Mouse (Mus musculus) T-helper 2 cell (primary cell): ENCODE data around the gene Tuba1a.

Experiments
- in situ Hi-C: fragments of 300-600 bp; cut with MboI, MseI; formaldehyde crosslinking; loops from one replicate; pipeline ENCODE4 v1.15.1; 2025; ENCODE audit warnings: high pct_unique_total_duplicates

Tuba1a gene

DNA sequence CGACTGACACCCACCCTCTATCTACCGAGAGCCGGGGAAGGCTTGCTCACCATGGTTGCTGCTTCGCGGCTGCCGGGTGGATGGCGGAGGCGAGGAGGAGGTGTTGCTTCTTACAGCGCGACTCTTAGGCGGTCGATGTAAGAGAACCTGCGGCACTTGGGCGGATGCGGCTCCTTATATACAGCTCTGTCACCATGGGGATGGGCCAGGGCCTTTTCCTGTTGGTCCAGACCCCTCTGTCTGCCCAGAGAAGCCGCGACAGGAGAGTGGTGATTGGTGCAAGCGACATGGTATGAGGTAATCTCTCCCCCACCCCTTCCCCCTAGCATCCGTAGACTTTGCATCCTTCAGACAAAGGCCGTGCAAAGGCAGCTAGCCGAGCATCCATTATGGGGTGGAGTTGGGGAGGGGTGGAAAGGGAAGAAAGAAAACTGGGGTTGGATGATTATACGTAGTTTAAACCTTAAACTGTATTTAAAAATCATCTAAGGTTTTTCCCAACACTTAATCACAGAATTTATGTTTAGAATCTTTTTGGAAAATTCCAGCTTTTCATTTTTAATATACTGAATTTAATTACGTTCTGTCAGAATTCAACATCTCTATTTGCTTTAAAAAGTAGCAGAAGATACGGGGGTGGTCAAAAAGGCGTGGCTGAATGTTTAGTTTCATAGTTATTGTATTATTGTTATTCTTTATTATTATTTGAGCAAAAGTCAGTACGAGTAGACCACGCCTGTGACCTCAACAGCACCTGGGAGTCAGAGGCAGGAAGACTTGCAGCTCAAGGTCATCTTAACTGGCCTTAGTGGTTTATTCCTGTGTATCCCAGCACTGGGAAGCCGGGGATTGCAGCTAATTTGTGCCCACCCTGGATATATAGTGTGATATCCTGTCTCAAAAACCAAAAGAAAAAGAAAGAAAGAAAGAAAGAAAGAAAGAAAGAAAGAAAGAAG lies at the start of gene Tuba1a, which contains the start of gene Gm49450:
TSS of gene Tuba1a (minus strand) at position 303 of the 956 bp plus-strand sequence.
TSS of gene Gm49450 (minus strand) at position 151 of the 956 bp plus-strand sequence.
- in situ Hi-C loops = no loop called here

GRCm38 (mm10) chr15:99001451-99001931 lies 48.0 kb upstream of the Tuba1a start:
- in situ Hi-C loops = loop anchor here (5.0 kb wide), 1 partner anchor 104 kb away; the partner anchor contains the start of gene Dhh

DNA sequence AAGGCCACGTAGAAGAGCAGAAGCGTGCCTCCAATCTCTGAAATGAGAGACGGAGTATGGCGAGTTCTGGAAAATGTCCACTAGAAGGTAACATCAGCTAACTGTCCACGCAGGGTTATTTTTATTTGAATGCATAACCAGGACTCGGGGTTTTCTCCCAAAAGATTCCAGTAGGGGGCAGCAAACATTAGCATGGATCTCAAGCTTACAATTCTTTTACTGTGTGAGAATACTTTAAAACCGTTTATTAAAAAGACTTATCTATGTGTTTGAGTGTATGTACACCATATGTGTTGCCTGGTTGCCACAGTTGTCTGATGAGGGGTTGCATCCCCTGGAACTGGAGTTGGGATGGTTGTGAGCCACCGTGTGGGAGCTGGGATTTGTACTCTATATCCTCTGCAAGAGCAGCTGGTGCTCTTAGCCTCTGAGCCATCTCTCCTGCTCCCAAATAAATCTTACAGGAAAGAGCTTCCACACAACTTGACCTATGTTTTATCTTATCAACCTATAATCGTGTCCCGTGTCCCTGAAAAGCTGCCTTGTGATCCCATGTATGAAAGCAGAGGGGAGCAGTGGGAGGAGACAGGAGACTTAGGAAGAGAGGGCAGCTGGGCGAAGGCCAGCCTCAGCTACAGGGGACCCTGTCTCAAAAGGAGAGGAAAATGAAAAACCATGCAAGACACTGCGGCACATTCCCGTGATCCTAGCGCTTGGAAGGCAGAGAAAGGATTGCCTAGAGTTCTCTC lies 47.2 kb upstream of the Tuba1a start:
- in situ Hi-C loops = loop anchor here (5.0 kb wide), 1 partner anchor 103 kb away; the partner anchor contains the start of gene Dhh

- in situ Hi-C loops = loop anchor here (25.0 kb wide), 1 partner anchor 1536 kb away; no protein-coding TSS in a partner anchor
Observed at GRCm38 (mm10) chr15:98998775-98999157, 45.3 kb upstream of the Tuba1a start.

DNA sequence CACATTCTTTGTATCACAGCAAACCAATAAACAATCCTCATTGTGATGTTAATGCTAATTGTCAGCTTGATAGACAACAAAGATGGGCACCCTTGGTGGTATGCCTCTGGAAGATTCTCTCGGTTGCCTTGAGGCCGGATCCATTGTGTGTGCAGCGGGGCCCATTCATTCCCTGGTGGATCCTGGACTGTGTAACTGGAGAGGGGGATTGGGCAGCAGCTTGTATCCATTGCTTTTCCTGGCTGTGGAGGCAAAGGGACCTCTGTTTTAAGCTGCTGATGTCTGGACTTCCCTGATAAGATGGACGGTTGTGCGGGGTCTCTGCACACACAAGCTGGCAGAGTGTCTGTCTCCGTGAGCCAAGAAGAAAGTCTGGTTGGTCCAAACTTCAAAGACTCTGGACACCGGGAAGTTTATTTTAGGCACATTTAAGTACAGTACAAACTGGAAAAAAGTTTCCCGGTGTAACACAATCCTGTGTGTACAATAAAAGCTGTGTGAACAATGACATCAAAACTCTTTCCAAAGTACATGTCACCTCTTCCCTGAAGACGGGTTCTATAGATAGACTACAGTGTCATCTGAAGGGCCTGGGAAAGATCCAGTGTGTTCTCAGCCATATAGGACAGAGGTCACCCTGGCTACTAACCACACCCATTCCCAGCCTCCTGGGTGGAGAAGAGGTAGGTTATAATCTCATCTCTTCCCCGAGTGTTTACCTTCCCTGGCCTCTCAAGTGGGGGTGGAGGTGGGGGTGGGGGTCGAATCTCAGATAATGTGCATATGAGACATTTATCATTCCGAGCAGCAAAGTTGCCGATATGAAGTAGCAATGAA lies 44.7 kb upstream of the Tuba1a start:
- in situ Hi-C loops = loop anchor here (25.0 kb wide), 1 partner anchor 1536 kb away; no protein-coding TSS in a partner anchor

GRCm38 (mm10) chr15:98996840-98997239 lies 43.3 kb upstream of the Tuba1a start:
- in situ Hi-C loops = loop anchor here (25.0 kb wide), 1 partner anchor 1535 kb away; no protein-coding TSS in a partner anchor

DNA sequence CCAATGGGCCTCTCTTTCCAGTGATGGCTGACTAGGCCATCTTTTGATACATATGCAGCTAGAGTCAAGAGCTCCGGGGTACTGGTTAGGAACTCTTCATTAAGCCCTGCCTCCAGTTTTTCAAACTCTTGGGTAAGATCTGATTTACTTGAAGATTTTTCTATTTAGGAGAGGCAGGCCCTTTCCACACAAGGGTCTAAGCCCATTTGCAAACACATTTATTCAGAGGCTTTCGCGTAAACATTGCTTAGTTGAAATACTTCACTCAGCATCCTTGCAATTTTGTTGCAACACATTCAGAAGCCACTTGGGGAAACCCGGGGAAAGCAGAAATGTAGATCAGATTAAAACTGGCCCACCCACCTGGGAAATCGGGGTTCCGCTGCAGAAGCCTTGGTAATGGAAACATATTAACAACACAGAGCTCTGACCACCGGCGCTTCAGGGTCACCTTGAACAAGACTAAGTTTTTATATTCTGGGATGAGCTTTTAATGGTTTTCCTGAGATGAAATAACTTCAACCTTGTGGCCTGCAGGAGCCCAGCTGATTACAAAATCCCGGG lies 41.5 kb upstream of the Tuba1a start:
- in situ Hi-C loops = loop anchor here (5.0 to 25.0 kb wide), 3 partner anchors 53 to 1533 kb away; partner anchors contain the start of gene Kmt2d

- in situ Hi-C loops = loop anchor here (5.0 to 25.0 kb wide), 3 partner anchors 52 to 1532 kb away; partner anchors contain the start of gene Kmt2d
Observed at GRCm38 (mm10) chr15:98993865-98994264, 40.4 kb upstream of the Tuba1a start.

DNA sequence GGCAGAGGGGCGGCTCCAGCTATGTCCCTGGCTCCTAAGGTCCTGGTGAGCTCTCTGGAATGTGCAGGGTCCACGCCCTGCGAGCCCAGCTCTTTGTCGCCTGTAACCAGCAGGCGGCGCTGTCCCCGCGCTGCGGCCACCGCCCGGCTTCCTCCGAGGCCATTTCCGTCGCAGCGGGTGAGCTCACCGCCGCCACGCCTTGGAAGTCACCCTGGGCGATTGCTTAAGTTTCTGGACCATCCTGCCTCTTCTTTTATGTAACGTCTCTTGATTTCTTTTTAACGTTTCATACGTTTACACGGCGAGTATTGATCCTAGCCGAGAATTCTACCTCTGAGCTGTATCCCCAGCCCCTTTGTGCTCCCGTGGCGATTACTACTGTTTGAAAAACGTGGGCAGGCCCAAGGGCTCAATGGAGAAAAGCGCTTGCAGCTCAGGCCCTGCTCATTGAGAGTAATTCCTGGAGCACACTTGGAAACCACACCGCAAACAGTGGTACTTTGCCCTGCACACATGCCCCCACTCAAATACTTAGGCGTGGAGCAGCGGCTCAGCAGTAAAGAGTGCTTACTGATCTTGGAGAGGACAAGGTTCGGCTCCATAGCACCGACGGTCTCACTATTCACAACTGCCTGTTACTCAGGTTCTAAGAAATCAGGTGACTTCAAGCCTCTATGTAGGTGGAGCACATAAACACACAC lies 39.7 kb upstream of the Tuba1a start:
- in situ Hi-C loops = loop anchor here (5.0 to 25.0 kb wide), 3 partner anchors 51 to 1531 kb away; partner anchors contain the start of gene Kmt2d

DNA sequence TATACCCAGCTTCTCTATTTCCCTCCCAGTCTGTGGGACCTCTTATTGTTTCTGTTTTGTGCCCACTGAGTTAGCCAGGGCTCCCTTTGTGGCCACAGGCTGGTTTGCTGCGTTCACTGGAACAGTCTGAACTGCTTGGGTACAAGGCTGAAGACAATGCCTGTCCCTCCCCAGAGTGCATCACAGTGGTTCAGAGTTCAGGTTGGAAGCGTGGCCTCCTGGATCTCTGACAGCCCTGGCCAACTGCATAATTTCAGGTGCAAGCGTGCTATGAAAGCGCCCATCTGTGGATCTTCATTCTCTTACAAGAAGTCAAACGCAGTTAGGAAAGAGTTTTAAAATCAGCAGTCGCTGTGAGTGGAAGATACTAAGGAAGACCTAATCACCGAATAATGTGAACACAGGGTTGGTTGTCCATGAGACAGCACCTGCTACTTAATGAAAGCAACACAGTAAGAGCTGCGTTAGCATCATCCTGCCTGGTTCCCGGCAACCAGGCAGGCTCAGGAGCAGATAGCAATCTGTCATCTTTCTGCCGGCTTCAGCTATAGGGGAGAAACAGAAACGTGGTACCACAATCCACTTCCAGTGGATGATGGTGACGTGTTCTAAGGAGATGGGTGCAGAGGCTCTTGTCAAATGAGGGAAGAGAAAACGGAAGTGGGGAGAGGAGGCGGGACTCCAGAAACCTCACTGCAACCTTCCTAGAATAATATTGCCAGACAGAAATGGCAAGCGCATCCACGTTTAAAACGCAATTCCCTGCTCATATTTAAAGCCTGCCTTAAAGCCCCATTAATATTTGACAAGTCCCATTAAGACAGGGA lies 38.8 kb upstream of the Tuba1a start:
- in situ Hi-C loops = loop anchor here (5.0 to 25.0 kb wide), 3 partner anchors 50 to 1530 kb away; partner anchors contain the start of gene Kmt2d

DNA sequence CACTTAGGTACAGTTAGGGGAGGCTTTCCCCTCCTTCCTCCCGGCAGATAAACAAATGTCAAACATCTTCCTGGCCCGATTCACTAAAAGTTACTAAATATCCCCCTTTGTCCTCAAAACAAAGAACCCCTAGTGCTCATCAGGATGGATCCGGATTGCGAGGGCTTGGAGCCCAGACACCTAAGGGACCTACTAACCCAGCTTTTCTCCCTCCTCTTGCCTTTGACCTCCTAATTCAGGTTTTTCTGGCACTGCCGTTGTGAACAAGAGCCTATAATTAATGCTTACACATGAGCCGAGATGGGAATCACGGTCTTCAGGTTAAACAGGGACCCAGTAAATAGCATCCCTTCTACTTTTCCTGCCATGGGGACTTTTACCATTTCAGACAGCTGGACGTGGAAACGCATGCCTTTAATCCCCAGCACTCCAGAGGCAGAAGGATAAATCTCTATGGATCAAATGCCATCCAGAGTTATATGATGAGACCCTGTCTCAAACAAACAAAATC lies 38.1 kb upstream of the Tuba1a start:
- in situ Hi-C loops = loop anchor here (5.0 to 25.0 kb wide), 3 partner anchors 49 to 1529 kb away; partner anchors contain the start of gene Kmt2d

GRCm38 (mm10) chr15:98990669-98991539 lies 37.4 kb upstream of the Tuba1a start:
- in situ Hi-C loops = loop anchor here (5.0 to 25.0 kb wide), 3 partner anchors 49 to 1529 kb away; partner anchors contain the start of gene Kmt2d

DNA sequence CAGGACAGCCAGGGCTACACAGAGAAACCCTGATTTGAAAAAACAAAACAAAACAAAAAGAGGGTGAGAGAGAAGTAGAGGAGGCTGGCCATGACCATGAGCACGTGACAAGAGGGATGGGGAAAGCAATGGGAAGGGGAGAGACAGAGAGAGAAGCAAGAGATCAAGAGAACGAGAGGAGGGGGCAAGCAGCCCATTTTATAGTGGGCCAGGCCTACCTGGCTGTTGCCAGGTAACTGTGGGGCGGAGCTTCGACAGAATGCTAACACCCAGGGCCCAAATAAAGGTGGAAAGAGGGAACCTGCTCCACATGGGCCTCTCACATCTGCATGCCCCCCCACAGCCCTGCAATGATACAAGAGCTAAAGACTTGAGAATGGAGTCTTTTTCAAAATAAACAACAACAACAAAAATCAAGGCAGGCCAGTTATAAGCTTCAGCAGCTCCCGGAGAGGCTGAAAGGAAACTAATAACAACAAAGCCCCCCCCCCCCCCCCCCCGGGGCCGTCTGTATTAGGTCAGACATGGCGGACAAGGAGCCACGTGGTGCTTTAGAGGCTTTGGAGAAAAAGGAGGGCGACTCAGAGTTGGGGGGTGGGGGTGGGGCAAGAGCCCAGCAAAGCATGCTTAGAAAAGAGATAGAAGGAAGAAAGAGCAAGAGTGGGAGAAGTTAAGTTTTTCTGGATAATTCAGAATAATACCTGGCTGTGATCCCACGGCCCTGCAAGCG lies 36.4 kb upstream of the Tuba1a start:
- in situ Hi-C loops = loop anchor here (5.0 to 25.0 kb wide), 3 partner anchors 48 to 1528 kb away; partner anchors contain the start of gene Kmt2d

GRCm38 (mm10) chr15:98988787-98989186 lies 35.3 kb upstream of the Tuba1a start:
- in situ Hi-C loops = loop anchor here (25.0 kb wide), 1 partner anchor 1526 kb away; no protein-coding TSS in a partner anchor

GRCm38 (mm10) chr15:98987661-98988181 lies 34.2 kb upstream of the Tuba1a start:
- in situ Hi-C loops = loop anchor here (25.0 kb wide), 1 partner anchor 1525 kb away; no protein-coding TSS in a partner anchor

- in situ Hi-C loops = loop anchor here (25.0 kb wide), 1 partner anchor 1525 kb away; no protein-coding TSS in a partner anchor
Observed at GRCm38 (mm10) chr15:98987077-98987630, 33.7 kb upstream of the Tuba1a start.
